Mouse (Mus musculus) myocyte (in vitro differentiated cells): ENCODE results near the gene Apba3. TPM values are rescaled to one million over a fixed set of nuclear protein-coding genes. Genes with fewer than 3 reads are reported as not detected.

Experiments used
- H3K27me3 ChIP-seq: one replicate; pipeline ENCODE4 v1.6.1; 2011; ENCODE audit not compliant: control insufficient read depth, insufficient read depth, insufficient read length
- H3K36me3 ChIP-seq: one replicate; pipeline ENCODE4 v1.6.1; 2011; ENCODE audit not compliant: control insufficient read depth, insufficient read depth
- H3K4me2 ChIP-seq: one replicate; pipeline ENCODE4 v1.6.1; 2011; ENCODE audit warnings: low read depth, control low read depth
- H3K4me3 ChIP-seq: one replicate; pipeline ENCODE4 v1.5.1; 2011; ENCODE audit warnings: mild to moderate bottlenecking, control low read depth, moderate library complexity
- H3K79me2 ChIP-seq: one replicate; pipeline ENCODE4 v1.6.1; 2011; ENCODE audit not compliant: control insufficient read depth, insufficient read depth
- H3ac ChIP-seq: one replicate; pipeline ENCODE4 v1.6.1; 2011; ENCODE audit not compliant: control insufficient read depth, insufficient read length
- CEBPB ChIP-seq: IDR thresholded peaks from 2 replicates; pipeline ENCODE4 v1.6.1; 2011; ENCODE audit warnings: mild to moderate bottlenecking, moderate library complexity; ENCODE audit not compliant: poor library complexity, insufficient read depth, severe bottlenecking
- E2F4 ChIP-seq: IDR thresholded peaks from one replicate; pipeline ENCODE4 v1.6.1; 2011; ENCODE audit warnings: mild to moderate bottlenecking, control low read depth, moderate library complexity; ENCODE audit not compliant: insufficient read depth
- MAX ChIP-seq: IDR thresholded peaks from one replicate; pipeline ENCODE4 v1.6.1; 2011; ENCODE audit warnings: low read depth, mild to moderate bottlenecking, control low read depth
- MYOD1 ChIP-seq, 3 experiments: IDR thresholded peaks; one replicate each; pipeline ENCODE4 v1.6.1; 2011; ENCODE audit warnings: control low read depth in 2 of 3, low read depth in 2 of 3, mild to moderate bottlenecking in 2 of 3, moderate library complexity in 1 of 3; ENCODE audit not compliant: insufficient read length in 2 of 3, control insufficient read depth in 1 of 3
- MYOG ChIP-seq, 3 experiments: IDR thresholded peaks; one replicate each; pipeline ENCODE4 v1.6.1; 2011; ENCODE audit warnings: control low read depth in 2 of 3, low read depth in 2 of 3, mild to moderate bottlenecking in 2 of 3; ENCODE audit not compliant: insufficient read length in 2 of 3, control insufficient read depth in 1 of 3, insufficient read depth in 1 of 3
- POLR2A ChIP-seq: IDR thresholded peaks from one replicate; pipeline ENCODE4 v1.6.1; 2011; ENCODE audit warnings: low read depth, mild to moderate bottlenecking, control low read depth, moderate library complexity; ENCODE audit not compliant: insufficient read length
- POLR2AphosphoS2 ChIP-seq: IDR thresholded peaks from one replicate; pipeline ENCODE4 v1.6.1; 2011; ENCODE audit warnings: low read depth, control low read depth; ENCODE audit not compliant: insufficient read length
- REST ChIP-seq: IDR thresholded peaks from one replicate; pipeline ENCODE4 v1.6.1; 2011; ENCODE audit warnings: mild to moderate bottlenecking, control low read depth, moderate library complexity; ENCODE audit not compliant: insufficient read depth, insufficient read length
- SRF ChIP-seq: IDR thresholded peaks from one replicate; pipeline ENCODE4 v1.6.1; 2011; ENCODE audit warnings: low read depth; ENCODE audit not compliant: control insufficient read depth, insufficient read length
- TCF12 ChIP-seq: IDR thresholded peaks from one replicate; pipeline ENCODE4 v1.6.1; 2011; ENCODE audit warnings: mild to moderate bottlenecking, control low read depth; ENCODE audit not compliant: poor library complexity, insufficient read depth, severe bottlenecking
- TCF3 ChIP-seq: IDR thresholded peaks from one replicate; pipeline ENCODE4 v1.6.1; 2011; ENCODE audit warnings: low read depth, control low read depth; ENCODE audit not compliant: insufficient read length
- USF1 ChIP-seq: IDR thresholded peaks from one replicate; pipeline ENCODE4 v1.6.1; 2011; ENCODE audit warnings: low read depth, mild to moderate bottlenecking, control low read depth, moderate library complexity
- polyA plus RNA-seq: library from polyadenylated mRNA; unstranded; fragments of >200 nt; fragmentation: generic; extraction: Trizol; gene quantifications from one replicate; pipeline ENCODE4 v1.2.1, GENCODE M21; 2012; ENCODE audit warnings: missing spikeins

Gene Apba3
- polyA plus RNA-seq, 1 experiment = 166 TPM

GRCm38 (mm10) chr10:81319330-81319699 lies 52.6 kb downstream of the Apba3 start:
- no peak for TF ChIP-seq TCF12
- no peak for TF ChIP-seq MYOG (IDR thresholded peaks at IDR 0.05; ENCODE audit: control insufficient read depth in 1 of 3, insufficient read depth in 1 of 3, insufficient read length in 2 of 3, low read depth in 2 of 3)
- no peak for TF ChIP-seq POLR2AphosphoS2
- no peak for TF ChIP-seq MYOD1 (IDR thresholded peaks at IDR 0.05; ENCODE audit: control insufficient read depth in 1 of 3, insufficient read length in 2 of 3, low read depth in 2 of 3)
- TF ChIP-seq POLR2A = no peak
- TF ChIP-seq REST = no peak
- no peak for TF ChIP-seq USF1
- no peak for TF ChIP-seq SRF
- TF ChIP-seq E2F4 = no peak
- TF ChIP-seq CEBPB = no peak
- no peak for TF ChIP-seq TCF3
- no peak for TF ChIP-seq MAX
- H3K4me3 ChIP-seq = peak overlapping the region; percentile 69
- H3K36me3 ChIP-seq = no peaks in the 10 kb centered on the region
- peak overlapping the region; percentile 100 for H3K4me2 ChIP-seq
- H3K79me2 ChIP-seq = peaks cover 19% of the 10 kb centered on the region
- no peaks in the 10 kb centered on the region for H3K27me3 ChIP-seq
- no peak overlapping the region for H3ac ChIP-seq

GRCm38 (mm10) chr10:81319741-81320549 lies 53.2 kb downstream of the Apba3 start:
- TF ChIP-seq POLR2A (peak; percentile 44), REST (no peak), TCF3 (no peak), MYOD1 (IDR thresholded peaks at IDR 0.05; ENCODE audit: control insufficient read depth in 1 of 3, insufficient read length in 2 of 3, low read depth in 2 of 3) (no peak), POLR2AphosphoS2 (peak; percentile 37)
- Histone ChIP-seq H3K4me2 (peak overlapping the region; percentile 100), H3K36me3 (no peaks in the 10 kb centered on the region), H3K4me3 (peak overlapping the region; percentile 69), H3K79me2 (peaks cover 19% of the 10 kb centered on the region), H3K27me3 (no peaks in the 10 kb centered on the region), H3ac (peak overlapping the region; percentile 4)

- Histone ChIP-seq H3K79me2 (peaks cover 19% of the 10 kb centered on the region), H3K4me2 (peak within 1 kb of the TSS; percentile 100), H3K36me3 (no peaks in the 10 kb centered on the region), H3K27me3 (no peaks in the 10 kb centered on the region), H3K4me3 (peak within 1 kb of the TSS; percentile 69), H3ac (peak within 1 kb of the TSS; percentile 66)
- TF ChIP-seq MAX (peak; percentile 99), MYOG (IDR thresholded peaks at IDR 0.05; ENCODE audit: control insufficient read depth in 1 of 3, insufficient read depth in 1 of 3, insufficient read length in 2 of 3, low read depth in 2 of 3) (no peak), POLR2AphosphoS2 (peak; percentile 29), E2F4 (peak; percentile 46), USF1 (no peak), POLR2A (peak; percentile 68)
These were observed 54.0 kb downstream of the Apba3 start, which contains the start of gene Cactin for GRCm38 (mm10) chr10:81320550-81321347. Gene Cactin, plus strand, starts transcription at chr10:81321103.

- H3K4me3 ChIP-seq = peak overlapping the region; percentile 69
- peak overlapping the region; percentile 99 for H3K4me2 ChIP-seq
- H3K27me3 ChIP-seq = no peaks in the 10 kb centered on the region
- H3ac ChIP-seq = peak overlapping the region; percentile 66
- peaks cover 5% of the 10 kb centered on the region for H3K36me3 ChIP-seq
- no peak for TF ChIP-seq USF1
- TF ChIP-seq CEBPB = peak; percentile 49
- TF ChIP-seq SRF = no peak
- H3K79me2 ChIP-seq = peaks cover 19% of the 10 kb centered on the region
These were observed 54.7 kb downstream of the Apba3 start for GRCm38 (mm10) chr10:81321436-81321835.

- peaks cover 19% of the 10 kb centered on the region for H3K79me2 ChIP-seq
- H3K36me3 ChIP-seq = peaks cover 10% of the 10 kb centered on the region
- TF ChIP-seq MAX = no peak
- TF ChIP-seq CEBPB = no peak
- no peak for TF ChIP-seq MYOD1 (IDR thresholded peaks at IDR 0.05; ENCODE audit: control insufficient read depth in 1 of 3, insufficient read length in 2 of 3, low read depth in 2 of 3)
- no peak for TF ChIP-seq POLR2A
- H3K4me3 ChIP-seq = peak overlapping the region; percentile 69
- no peak overlapping the region for H3ac ChIP-seq
- no peaks in the 10 kb centered on the region for H3K27me3 ChIP-seq
- peak overlapping the region; percentile 99 for H3K4me2 ChIP-seq
These were observed 55.7 kb downstream of the Apba3 start for GRCm38 (mm10) chr10:81322444-81322843.

Other genes starting within 250 kb of the Apba3 start
- gene Diras1, start 241.3 kb upstream of the Apba3 start, polyA plus RNA-seq = 0.42 TPM
- 21.8 TPM for gene Slc39a3, start 229.5 kb upstream of the Apba3 start, polyA plus RNA-seq
- gene Sgta, start 206.8 kb upstream of the Apba3 start, polyA plus RNA-seq = 192 TPM
- 139 TPM for gene Thop1, start 196.9 kb upstream of the Apba3 start, polyA plus RNA-seq
- 0.14 TPM for gene Creb3l3, start 168.1 kb upstream of the Apba3 start, polyA plus RNA-seq
- 126 TPM for gene Map2k2, start 161.0 kb upstream of the Apba3 start, polyA plus RNA-seq
- gene Zbtb7a, start 131.7 kb upstream of the Apba3 start, polyA plus RNA-seq = 26.1 TPM
- gene Pias4, start 99.0 kb upstream of the Apba3 start, polyA plus RNA-seq = 43.2 TPM
- gene Eef2, start 90.3 kb upstream of the Apba3 start, polyA plus RNA-seq = 3,891 TPM
- 120 TPM for gene Dapk3, start 84.0 kb upstream of the Apba3 start, polyA plus RNA-seq
- 0.12 TPM for gene 4930442H23Rik, start 83.1 kb upstream of the Apba3 start, polyA plus RNA-seq
- 52.3 TPM for gene Nmrk2, start 64.9 kb upstream of the Apba3 start, polyA plus RNA-seq
- gene Atcay, start 36.1 kb upstream of the Apba3 start, polyA plus RNA-seq = 0.11 TPM
- 2.3 TPM for gene Zfr2, start 33.8 kb upstream of the Apba3 start, polyA plus RNA-seq
- gene Matk, start 14.0 kb upstream of the Apba3 start, polyA plus RNA-seq = 0.67 TPM
- 167 TPM for gene Mrpl54, start within 50 bp of the Apba3 start, polyA plus RNA-seq
- gene Tjp3, start 24.6 kb downstream of the Apba3 start, polyA plus RNA-seq = 0.17 TPM
- gene Pip5k1c, start 26.0 kb downstream of the Apba3 start, polyA plus RNA-seq = 23.3 TPM
- 31.3 TPM for gene Cactin, start 54.1 kb downstream of the Apba3 start, polyA plus RNA-seq
- gene Tbxa2r, start 61.8 kb downstream of the Apba3 start, polyA plus RNA-seq = 0.16 TPM
- 0.10 TPM for gene Gipc3, start 76.3 kb downstream of the Apba3 start, polyA plus RNA-seq
- 80.2 TPM for gene Hmg20b, start 83.5 kb downstream of the Apba3 start, polyA plus RNA-seq
- gene Mfsd12, start 90.5 kb downstream of the Apba3 start, polyA plus RNA-seq = 21.7 TPM
- gene 4930404N11Rik, start 98.9 kb downstream of the Apba3 start, polyA plus RNA-seq = 0.92 TPM
- gene Fzr1, start 111.6 kb downstream of the Apba3 start, polyA plus RNA-seq = 42.0 TPM
- gene Dohh, start 117.5 kb downstream of the Apba3 start, polyA plus RNA-seq = 103 TPM
- gene Gm48551, start 117.5 kb downstream of the Apba3 start, polyA plus RNA-seq = 1.7 TPM
- 0.73 TPM for gene Gm48552, start 122.0 kb downstream of the Apba3 start, polyA plus RNA-seq
- gene Smim24, start 126.1 kb downstream of the Apba3 start, polyA plus RNA-seq = 0.30 TPM
- 115 TPM for gene Nfic, start 188.7 kb downstream of the Apba3 start, polyA plus RNA-seq
- gene Celf5, start 215.7 kb downstream of the Apba3 start, polyA plus RNA-seq = 0.37 TPM
- 153 TPM for gene Ncln, start 229.4 kb downstream of the Apba3 start, polyA plus RNA-seq
- gene S1pr4, start 233.2 kb downstream of the Apba3 start, polyA plus RNA-seq = not detected